Mouse (Mus musculus): ENCODE measurements around the gene Dnajc7.

DNA sequence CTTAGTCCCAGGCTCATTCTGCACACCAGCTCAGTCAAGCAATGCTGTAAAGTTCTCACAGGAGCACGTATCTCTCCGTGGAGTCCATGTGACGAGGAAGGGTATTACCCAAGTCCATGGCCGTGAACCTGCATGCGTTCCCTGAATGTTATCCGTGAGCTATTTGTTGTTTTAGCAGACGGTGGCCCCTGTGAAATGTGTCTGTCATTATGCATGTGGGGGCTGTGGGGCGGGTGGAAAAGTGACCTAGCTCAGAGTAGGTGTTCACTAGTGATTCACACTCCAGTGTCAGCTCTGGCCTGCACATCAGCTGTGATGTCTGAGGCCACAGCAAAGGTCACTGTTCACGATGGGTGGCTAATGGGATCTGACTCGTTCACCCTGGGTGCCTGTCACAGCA is 39.8 kb upstream of the Dnajc7 start:
- TF ChIP-seq POLR2A (IDR thresholded peaks at IDR 0.05; ENCODE audit: extremely low read depth, insufficient read depth, low read length) (no peak), CTCF (IDR thresholded peaks at IDR 0.05; ENCODE audit: extremely low read depth, insufficient read depth, low read length) (no peak)
